Mouse (Mus musculus) stomach, postnatal 0 days (tissue): Measurements from ENCODE around the gene Olfr875.
"Not testable (repeated sequence)": the region's sequence is repeated elsewhere in the genome, so short reads cannot be mapped to it uniquely, and the experiment has no call there.

Experiments used
- CTCF ChIP-seq: IDR thresholded peaks from 2 replicates; pipeline ENCODE4 v1.5.1; 2016; ENCODE audit warnings: antibody characterized with exemption, low read depth, mild to moderate bottlenecking, moderate library complexity
- EP300 ChIP-seq: optimal IDR thresholded peaks from 2 replicates; pipeline ENCODE3; 2016; ENCODE audit warnings: antibody characterized with exemption

GRCm38 (mm10) chr9:37783394-37784387, 12.0 kb downstream of the Olfr875 start:
- not testable (repeated sequence) for TF ChIP-seq EP300, CTCF
